Comparison of ENCODE assay signal across 21 mouse cellular contexts in the genomic region with DNA sequence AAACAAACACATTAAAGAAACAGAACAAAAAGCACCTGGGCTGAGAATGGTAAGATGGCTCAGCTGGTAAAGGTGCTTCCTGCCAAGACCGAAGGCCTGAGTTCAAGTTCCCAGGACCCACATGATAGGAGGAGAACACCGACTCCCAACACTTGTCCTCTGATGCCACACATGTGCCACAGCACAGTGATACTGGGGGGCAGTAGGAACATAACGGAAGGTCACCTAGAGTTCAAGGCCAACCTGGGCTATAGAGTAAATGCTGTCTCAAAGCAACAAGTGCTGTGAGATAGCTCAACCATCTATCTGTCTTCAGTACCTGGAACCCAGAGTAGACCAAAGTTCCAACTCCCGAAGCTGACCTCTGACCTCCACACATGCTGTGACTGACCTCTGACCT. TPM values are rescaled to one million over a fixed set of nuclear protein-coding genes. Genes with fewer than 3 reads are reported as not detected.
DNase-seq lines count a peak whose midpoint lies in the region; ATAC-seq and TF ChIP-seq lines count a peak whose summit lies in the region.
"Had no signal": no experiment of that assay in that cellular context is flagged by ENCODE, and none has a peak within 500 bp of the region (broad histone marks: within the 10 kb centered on the region; RNA-seq: fewer than 3 reads in every experiment).

No protein-coding gene starts in this region.

- WGBS in heart, embryonic 12.5 days = 84% methylated on average over 4 of the region's 4 CpGs
- 69% methylated on average over 4 of the region's 4 CpGs for WGBS in liver, postnatal 0 days (ENCODE audit: insufficient replicate concordance)

- H3K4me3 ChIP-seq in heart, embryonic 12.5 days = no peak overlapping the region
- peak overlapping the region; percentile 11 for H3K4me3 ChIP-seq in megakaryocyte, embryonic 14.5 days (replicated peaks)
- no peak overlapping the region for H3K4me3 ChIP-seq in liver, postnatal 0 days (ENCODE audit: low read depth, low read length)
- H3K4me3 ChIP-seq: forebrain, embryonic 12.5 days; gastrocnemius, adult 2 months; hindbrain, embryonic 13.5 days; kidney, embryonic 15.5 days; limb, embryonic 12.5 days; midbrain, embryonic 12.5 days had no signal

- H3K9ac ChIP-seq in heart, embryonic 12.5 days = no peak overlapping the region
- H3K9ac ChIP-seq in liver, postnatal 0 days (replicated peaks) = no peak overlapping the region
- H3K9ac ChIP-seq: forebrain, embryonic 12.5 days; hindbrain, embryonic 13.5 days; kidney, embryonic 15.5 days; limb, embryonic 12.5 days; midbrain, embryonic 12.5 days had no signal

- DNase-seq in heart, postnatal 25 days (ENCODE audit: low spot score) = no peak
- no peak for DNase-seq in liver, postnatal 0 days
- DNase-seq in lung, postnatal 4 days = no peak
- DNase-seq in lung, postnatal 10 days = no peak
- DNase-seq: cerebellum, adult 9-11 months; gastrocnemius, adult 2 months; kidney, postnatal 4 days; layer of hippocampus, adult 9-11 months; thymus, postnatal 4 days had no signal

- no peak for ATAC-seq in heart, embryonic 12.5 days (ENCODE audit: insufficient number of reproducible peaks, low FRiP score)
- no peak for ATAC-seq in megakaryocyte, adult 5-6 weeks (ENCODE audit: poor library complexity, severe bottlenecking)
- ATAC-seq in inflammation-experienced regulatory T-cells, adult 6 months = peak; percentile 5
- ATAC-seq in liver, postnatal 0 days = no peak

- no peak for TF ChIP-seq EP300 in liver, postnatal 0 days (IDR thresholded peaks at IDR 0.05; ENCODE audit: low read depth)

- H3K27ac ChIP-seq in heart, embryonic 12.5 days (ENCODE audit: poor library complexity, severe bottlenecking) = peak overlapping the region; percentile 26
- peak overlapping the region; percentile 87 for H3K27ac ChIP-seq in liver, postnatal 0 days (ENCODE audit: low read depth)
- H3K27ac ChIP-seq: forebrain, embryonic 12.5 days; gastrocnemius, adult 2 months; hindbrain, embryonic 13.5 days; kidney, embryonic 15.5 days; limb, embryonic 12.5 days; midbrain, embryonic 12.5 days had no signal

- no peak for TF ChIP-seq CTCF in liver, postnatal 0 days (IDR thresholded peaks at IDR 0.05; ENCODE audit: low read depth)

- intact Hi-C loops in heart, postnatal 25 days (cut with DNase I) = no loop called here

- H3K27me3 ChIP-seq in heart, embryonic 12.5 days (replicated peaks) = no peaks in the 10 kb centered on the region
- no peaks in the 10 kb centered on the region for H3K27me3 ChIP-seq in megakaryocyte, embryonic 14.5 days (replicated peaks)
- no peaks in the 10 kb centered on the region for H3K27me3 ChIP-seq in liver, postnatal 0 days (ENCODE audit: insufficient read depth, low read length)
- H3K27me3 ChIP-seq: forebrain, embryonic 12.5 days; hindbrain, embryonic 13.5 days; kidney, embryonic 15.5 days; limb, embryonic 12.5 days; midbrain, embryonic 12.5 days had no signal

- no peak overlapping the region for H3K4me2 ChIP-seq in heart, embryonic 12.5 days
- 0 out of 2 replicates have a peak overlapping the region, but pooled peaks have one; percentile 7 for H3K4me2 ChIP-seq in liver, postnatal 0 days (ENCODE audit: low read depth, low read length)
- H3K4me2 ChIP-seq: forebrain, embryonic 12.5 days; hindbrain, embryonic 13.5 days; kidney, embryonic 15.5 days; limb, embryonic 12.5 days; midbrain, embryonic 12.5 days had no signal

- H3K36me3 ChIP-seq in heart, embryonic 12.5 days = peaks cover 32% of the 10 kb centered on the region
- H3K36me3 ChIP-seq in megakaryocyte, embryonic 14.5 days (replicated peaks; ENCODE audit: low read length) = peaks cover 16% of the 10 kb centered on the region
- H3K36me3 ChIP-seq in liver, postnatal 0 days (replicated peaks; ENCODE audit: insufficient read depth, low read length) = peaks cover 9% of the 10 kb centered on the region
- H3K36me3 ChIP-seq: hindbrain, embryonic 13.5 days had no signal

- H3K9me3 ChIP-seq in heart, embryonic 12.5 days (replicated peaks) = no peaks in the 10 kb centered on the region
- no peaks in the 10 kb centered on the region for H3K9me3 ChIP-seq in megakaryocyte, embryonic 14.5 days
- H3K9me3 ChIP-seq in liver, postnatal 0 days (ENCODE audit: low read length) = no peaks in the 10 kb centered on the region
- H3K9me3 ChIP-seq: forebrain, embryonic 12.5 days; hindbrain, embryonic 13.5 days; kidney, embryonic 15.5 days; limb, embryonic 12.5 days; midbrain, embryonic 12.5 days had no signal

- peaks cover 29% of the 10 kb centered on the region for H3K4me1 ChIP-seq in heart, embryonic 12.5 days (replicated peaks)
- H3K4me1 ChIP-seq in megakaryocyte, embryonic 14.5 days = peaks cover 74% of the 10 kb centered on the region
- H3K4me1 ChIP-seq in liver, postnatal 0 days (ENCODE audit: insufficient read depth) = peaks cover 28% of the 10 kb centered on the region
- H3K4me1 ChIP-seq: forebrain, embryonic 12.5 days; hindbrain, embryonic 13.5 days; limb, embryonic 12.5 days; midbrain, embryonic 12.5 days had no signal

RNA-seq across cellular contexts. Expression of a gene that starts 13.9 kb away (rescaled TPM):
- polyA plus RNA-seq in heart, embryonic 12.5 days (2016; fragmentation: Nextera tagmentation; extraction: Ambion mirVana) = 48.3 and 48.9 TPM in 2 replicates
- total RNA-seq in heart, postnatal 25 days (2021) = 10 to 100 TPM in 1 of 2 experiments, 1 to 10 TPM in 1; 7.1 to 11.7 TPM
- 23.7 TPM in 1 of 2 replicates, not detected in the other for polyA plus RNA-seq in megakaryocyte, embryonic 14.5 days (2012; ENCODE audit: insufficient read depth, low replicate concordance)
- total RNA-seq in megakaryocyte, adult 5-6 weeks (2015) = 223 and 228 TPM in 2 replicates
- 341 and 376 TPM in 2 replicates for total RNA-seq in megakaryocyte, adult 5-6 weeks (2017)
- 10 to 100 TPM; 48.8 to 63.8 (median 56.9) TPM for polyA plus RNA-seq in inflammation-experienced regulatory T-cells, adult 6 months (2017; shearing (Covaris generic))
- polyA plus RNA-seq in liver, postnatal 0 days (2015; fragmentation: Nextera tagmentation; extraction: Ambion mirVana) = 42.5 and 43.9 TPM in 2 replicates

RNA-seq across cellular contexts. Expression of a gene that starts 39.3 kb away (rescaled TPM):
- polyA plus RNA-seq in heart, embryonic 12.5 days (2016; fragmentation: Nextera tagmentation; extraction: Ambion mirVana) = 0.13 and 0.48 TPM in 2 replicates
- not detected for total RNA-seq in heart, postnatal 25 days (2021)
- not detected in 2 replicates for polyA plus RNA-seq in megakaryocyte, embryonic 14.5 days (2012; ENCODE audit: insufficient read depth, low replicate concordance)
- 2.2 TPM in 1 of 2 replicates, not detected in the other for total RNA-seq in megakaryocyte, adult 5-6 weeks (2015)
- 0.92 and 1.8 TPM in 2 replicates for total RNA-seq in megakaryocyte, adult 5-6 weeks (2017)
- polyA plus RNA-seq in inflammation-experienced regulatory T-cells, adult 6 months (2017; shearing (Covaris generic)) = 1 to 10 TPM in 1 of 3 experiments, under 1 TPM in 2; 0.34 to 1.0 (median 0.69) TPM
- polyA plus RNA-seq in liver, postnatal 0 days (2015; fragmentation: Nextera tagmentation; extraction: Ambion mirVana) = not detected in 2 replicates
- total RNA-seq: gastrocnemius, adult 2 months; heart, adult 18-20 months; monocyte, adult 5-6 weeks had no signal
- polyA plus RNA-seq: midbrain, embryonic 12.5 days; neural tube, embryonic 11.5 days had no signal
